Mouse (Mus musculus): ENCODE data around the gene Ankef1.

GRCm38 (mm10) chr2:136511073-136511472, 9.4 kb downstream of the Ankef1 start:
- TF ChIP-seq CTCF (IDR thresholded peaks at IDR 0.05; ENCODE audit: extremely low read depth, insufficient read depth, low read length) (no peak), POLR2A (IDR thresholded peaks at IDR 0.05; ENCODE audit: extremely low read depth, insufficient read depth, low read length) (no peak)
